Mouse (Mus musculus) left cerebral cortex, postnatal 4 days (tissue): ENCODE results near the gene Adamts2. TPM values are rescaled to one million over a fixed set of nuclear protein-coding genes. Genes with fewer than 3 reads are reported as not detected.

Source experiments
- DNase-seq: peaks from one replicate; pipeline ENCODE4 v3.0.0-alpha.2; 2022
- intact Hi-C: fragments of 180-260 bp; cut with DNase I; formaldehyde crosslinking; loops from one replicate; pipeline ENCODE4 v1.15.1; 2025
- total RNA-seq, 2 experiments: library from RNA; stranded (reverse); gene quantifications; 2 replicates each; pipeline ENCODE4 v1.2.3; 2021

The Adamts2 gene
- total RNA-seq, 2 experiments from 2014 or later = 9.6 to 10.2 TPM

- peak; percentile 29 for DNase-seq
- intact Hi-C loops = no loop called here
Observed at GRCm38 (mm10) chr11:50622238-50622726, 20.4 kb downstream of the Adamts2 start.

GRCm38 (mm10) chr11:50623806-50624205 is 21.9 kb downstream of the Adamts2 start:
- intact Hi-C loops = no loop called here
- no peak for DNase-seq

GRCm38 (mm10) chr11:50624239-50624638 is 22.4 kb downstream of the Adamts2 start:
- DNase-seq = peak; percentile 70
- intact Hi-C loops = no loop called here

GRCm38 (mm10) chr11:50624720-50625119 is 22.8 kb downstream of the Adamts2 start:
- DNase-seq = peak; percentile 67
- intact Hi-C loops = no loop called here

DNA sequence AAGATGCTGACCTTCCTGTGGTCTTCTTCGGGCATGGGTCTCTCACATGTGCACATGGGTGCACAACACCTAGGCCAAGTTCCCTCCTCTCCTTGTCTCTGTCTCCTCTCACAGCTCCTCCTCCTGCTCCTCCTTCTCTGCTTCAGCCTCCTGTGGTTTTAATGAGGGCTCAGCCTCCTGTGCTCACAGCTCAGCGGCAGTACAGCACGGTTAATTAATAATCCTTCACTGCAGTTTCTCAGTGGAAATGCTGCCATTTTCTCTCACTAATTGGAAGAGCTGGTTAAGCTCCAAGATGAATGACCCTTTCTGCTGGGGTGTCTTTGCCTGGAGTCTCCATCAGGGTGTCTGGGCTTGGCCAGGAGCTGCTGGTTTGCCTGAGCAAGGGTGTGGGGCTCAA is 27.0 kb downstream of the Adamts2 start:
- no peak for DNase-seq
- intact Hi-C loops = no loop called here

- no peak for DNase-seq
- intact Hi-C loops = no loop called here
Observed at GRCm38 (mm10) chr11:50630462-50630861, 28.6 kb downstream of the Adamts2 start.

DNA sequence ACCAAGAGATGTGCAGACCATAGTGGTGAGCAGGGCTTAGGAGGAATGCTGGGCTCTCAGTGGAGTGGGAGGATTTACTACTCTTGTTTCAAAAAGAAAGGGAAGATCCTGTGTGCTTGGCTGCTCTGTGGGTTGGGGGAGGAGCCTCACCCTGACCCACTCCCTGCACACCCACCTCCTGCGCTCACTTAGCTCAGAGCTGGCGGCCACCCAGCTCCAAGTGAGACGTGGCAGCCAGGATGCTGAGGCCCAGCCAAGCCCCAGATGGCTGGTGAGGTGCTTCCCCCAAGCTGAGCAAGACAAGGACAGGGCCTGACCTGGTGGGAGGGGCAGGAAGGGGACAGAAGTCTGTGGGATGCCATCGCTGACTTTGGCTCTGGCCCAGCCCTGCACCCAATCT is 30.4 kb downstream of the Adamts2 start:
- intact Hi-C loops = no loop called here
- DNase-seq = peak; percentile 80

DNA sequence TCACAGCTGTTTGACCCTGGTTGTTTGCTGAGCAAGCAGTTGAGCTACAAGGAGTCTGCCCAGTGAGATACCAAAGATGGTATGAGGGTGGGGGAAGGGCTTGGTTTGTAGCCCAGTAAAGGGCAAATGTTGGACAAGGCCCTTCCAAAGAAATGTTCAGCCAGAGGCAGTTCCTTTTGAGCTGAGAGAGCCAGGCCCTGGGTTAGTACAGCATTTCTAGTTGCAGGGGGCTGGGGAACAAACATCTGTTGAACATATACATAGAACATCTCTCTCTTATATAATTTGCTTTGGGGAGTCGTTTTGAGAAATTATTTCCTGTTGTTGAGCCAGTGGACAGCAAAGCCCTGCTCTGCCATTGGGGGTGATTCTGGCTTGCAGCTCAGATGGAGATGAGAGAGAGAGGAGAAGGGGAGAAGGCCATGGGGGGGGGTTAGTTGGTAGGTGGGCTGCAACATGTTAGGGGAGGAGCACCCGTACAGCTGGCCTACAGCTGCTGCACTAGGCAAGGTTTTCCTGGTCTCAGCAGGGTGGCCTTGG is 33.2 kb downstream of the Adamts2 start:
- intact Hi-C loops = no loop called here

DNA sequence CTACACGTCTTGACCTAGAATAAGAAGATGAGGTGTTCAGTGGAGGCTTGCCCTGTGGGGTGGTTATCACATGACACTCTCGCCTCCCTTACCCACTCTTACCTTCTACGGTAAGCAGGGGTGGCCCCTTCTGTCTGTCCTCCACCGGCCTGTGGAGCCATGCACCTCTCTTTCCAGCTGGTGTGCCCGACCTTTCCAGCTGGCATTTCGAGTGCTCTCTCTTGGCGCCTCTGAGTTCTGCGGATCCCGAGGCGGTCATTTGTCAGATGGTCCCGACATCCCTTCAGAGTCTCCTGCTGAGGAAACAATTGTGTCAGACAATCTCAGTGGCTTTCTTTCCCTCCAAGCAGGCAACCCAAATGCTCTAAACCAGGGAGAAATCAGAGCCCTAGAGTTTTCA is 35.1 kb downstream of the Adamts2 start:
- DNase-seq = peak; percentile 21
- intact Hi-C loops = no loop called here

More for the DNA sequence above, 33.2 kb downstream of the Adamts2 start:
- DNase-seq = no peak

DNA sequence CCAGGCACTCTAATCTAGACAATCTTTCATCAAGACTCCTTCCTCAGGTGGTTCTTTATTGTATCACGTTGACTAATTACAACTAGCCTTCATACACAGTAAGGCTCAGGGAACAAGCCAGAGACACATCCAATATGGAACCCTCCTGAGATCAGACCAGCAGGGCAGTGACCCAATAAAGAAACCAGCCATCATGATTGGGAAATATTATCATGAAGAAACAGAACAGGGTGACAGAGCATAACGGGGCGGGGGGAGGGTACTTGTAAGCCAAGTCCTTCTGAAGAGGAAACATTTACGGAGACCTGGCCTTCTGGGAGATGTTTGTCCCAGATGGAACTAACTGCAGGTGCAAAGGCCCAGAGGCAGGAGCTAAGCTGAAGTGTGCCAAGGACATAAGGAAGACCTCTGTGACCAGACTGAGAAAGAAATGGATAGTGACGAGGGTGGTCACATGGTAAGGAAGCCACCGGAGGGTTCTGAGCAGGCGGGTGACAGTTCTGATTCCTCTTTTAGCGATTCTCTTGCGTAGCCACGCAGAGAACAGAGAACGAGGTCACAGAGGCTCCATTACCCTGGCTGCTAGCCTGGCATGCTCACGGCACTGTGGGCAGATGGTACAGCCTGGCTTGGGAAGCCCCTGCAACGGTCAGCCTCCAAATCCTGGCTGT is 36.4 kb downstream of the Adamts2 start:
- peak; percentile 52 for DNase-seq

DNA sequence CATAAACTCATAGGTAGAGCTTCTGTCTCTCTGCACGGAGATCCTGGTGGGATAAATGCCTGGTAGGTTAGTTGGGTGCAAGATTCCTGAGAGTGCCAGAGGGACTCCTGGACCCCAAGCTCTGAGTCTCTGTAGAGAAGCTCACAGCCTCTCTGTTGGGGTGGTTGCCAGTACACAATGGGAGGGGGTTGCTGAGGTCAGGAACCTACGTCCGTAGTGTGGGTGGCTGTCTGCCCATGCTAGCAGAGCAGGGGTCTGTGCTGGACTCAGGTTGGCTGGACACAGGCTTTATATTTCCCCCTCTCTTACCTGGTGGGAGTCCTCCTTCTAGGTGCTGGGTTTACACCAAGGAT is 37.0 kb downstream of the Adamts2 start:
- intact Hi-C loops = no loop called here
- no peak for DNase-seq

More for the DNA sequence above, 36.4 kb downstream of the Adamts2 start:
- intact Hi-C loops = no loop called here

DNA sequence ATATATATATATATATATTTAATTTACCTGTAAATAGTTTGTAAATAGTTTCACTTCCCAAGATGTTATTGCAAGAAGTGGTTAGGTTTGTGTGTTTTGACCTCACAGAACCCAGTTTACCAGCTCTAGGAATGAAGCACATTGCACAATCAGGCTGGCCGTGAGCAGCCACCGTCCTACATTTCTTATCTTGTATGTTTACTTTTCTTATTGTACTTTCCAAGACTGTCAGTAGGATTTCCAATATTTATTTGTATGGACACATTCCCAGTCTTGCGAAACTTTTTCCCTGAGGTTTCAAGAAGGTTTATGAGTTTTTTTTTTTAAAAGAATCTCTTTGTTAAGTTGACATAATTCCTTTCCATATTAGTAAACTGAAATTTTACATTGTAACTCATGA is 40.7 kb downstream of the Adamts2 start:
- intact Hi-C loops = no loop called here

DNA sequence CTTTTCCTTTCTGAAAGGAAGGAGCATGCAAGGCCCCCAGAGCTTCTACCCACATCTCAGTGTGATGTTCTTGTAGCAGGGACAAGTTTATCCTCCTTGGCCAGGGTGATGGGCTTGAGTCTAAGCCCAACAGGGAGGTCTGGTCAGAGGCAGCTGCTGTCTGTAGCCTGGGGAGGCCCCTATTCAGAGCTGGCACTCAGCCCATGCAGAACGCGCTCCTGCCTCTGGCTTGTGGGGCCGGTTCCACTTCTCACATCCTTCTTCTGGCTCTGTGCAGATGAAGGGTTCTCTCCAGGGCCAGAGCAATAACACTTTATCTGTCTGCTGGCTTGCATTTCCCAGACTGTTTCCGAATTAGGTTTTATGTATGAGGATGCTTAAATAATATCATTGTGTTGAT is 44.3 kb downstream of the Adamts2 start:
- peak; percentile 49 for DNase-seq
- intact Hi-C loops = no loop called here

More for the DNA sequence above, 40.7 kb downstream of the Adamts2 start:
- no peak for DNase-seq

DNA sequence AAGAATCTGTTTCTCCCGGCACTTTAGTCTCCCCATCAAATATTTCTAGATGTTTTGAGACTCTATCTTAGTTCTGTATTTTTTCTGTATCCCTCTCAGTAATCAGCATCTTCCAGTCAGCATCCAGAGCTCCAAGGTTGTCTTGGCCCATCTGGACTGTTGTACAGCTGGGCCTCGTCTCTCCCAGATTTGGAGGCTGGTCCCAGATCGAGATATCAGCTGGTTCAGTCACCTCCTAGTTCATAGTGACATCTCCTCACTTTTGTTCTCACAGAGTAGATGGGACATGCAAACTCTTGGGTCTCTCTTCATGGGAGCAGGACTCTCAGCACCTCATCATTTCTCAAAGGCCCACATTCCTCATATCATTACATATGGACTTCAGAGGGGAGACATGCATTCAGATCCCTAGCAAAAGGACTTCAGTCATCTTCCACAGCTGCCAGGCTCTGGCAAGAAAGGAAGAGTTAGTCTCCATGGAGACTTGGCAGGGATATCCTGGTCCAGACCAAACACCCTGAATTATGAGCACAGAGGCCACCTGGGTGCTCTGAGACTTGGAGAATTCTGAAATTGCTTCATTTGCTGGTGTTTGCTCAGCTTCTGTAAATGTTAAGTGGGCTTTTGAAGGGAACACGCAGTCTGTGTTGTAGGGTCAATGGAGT is 46.4 kb downstream of the Adamts2 start:
- DNase-seq = no peak
- intact Hi-C loops = no loop called here

DNA sequence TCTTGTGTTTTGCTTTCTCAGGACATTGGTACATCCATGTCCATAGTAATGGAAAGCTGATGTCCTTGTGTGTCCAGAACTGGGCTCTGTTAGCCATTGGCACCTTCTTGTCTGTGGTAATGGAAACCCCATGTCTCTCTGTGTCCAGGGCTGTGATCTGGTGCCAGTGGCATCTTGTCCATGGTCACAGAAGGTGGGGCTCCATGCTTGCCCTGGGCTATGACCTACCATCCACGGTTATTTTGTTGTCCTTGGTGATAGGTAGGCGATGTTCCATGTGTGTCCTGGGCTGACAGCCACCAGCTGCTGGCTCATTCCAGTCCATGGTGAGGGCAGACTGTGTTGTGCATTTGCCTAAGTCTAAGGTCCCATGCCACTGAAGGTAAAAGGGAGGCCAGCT is 48.2 kb downstream of the Adamts2 start:
- DNase-seq = no peak
- intact Hi-C loops = no loop called here

- intact Hi-C loops = no loop called here
- no peak for DNase-seq
Observed at GRCm38 (mm10) chr11:50653746-50654431, 52.0 kb downstream of the Adamts2 start.

- intact Hi-C loops = no loop called here
- DNase-seq = no peak
Observed at GRCm38 (mm10) chr11:50658826-50659225, 56.9 kb downstream of the Adamts2 start.

- DNase-seq = no peak
- intact Hi-C loops = no loop called here
Observed at GRCm38 (mm10) chr11:50662176-50662575, 60.3 kb downstream of the Adamts2 start.

DNA sequence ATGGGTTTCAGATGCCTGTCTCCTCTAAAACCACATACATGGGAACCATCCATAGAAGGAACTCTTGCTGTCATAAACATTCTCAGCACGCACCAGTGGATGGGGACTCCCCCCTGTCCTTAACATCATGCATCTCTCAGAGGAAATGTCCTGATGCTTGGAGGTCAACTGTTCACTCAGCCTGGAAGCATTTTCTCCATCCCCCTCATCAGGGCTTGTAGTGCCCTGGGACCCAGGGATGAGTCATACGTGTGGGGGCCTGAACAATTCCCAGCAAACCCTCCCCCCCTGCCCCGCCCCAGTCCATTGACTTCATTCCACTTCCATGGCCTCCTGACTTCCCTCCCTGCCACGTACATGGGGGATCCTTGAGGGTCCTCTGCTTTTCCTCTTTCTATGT is 62.9 kb downstream of the Adamts2 start:
- DNase-seq = no peak
- intact Hi-C loops = no loop called here

DNA sequence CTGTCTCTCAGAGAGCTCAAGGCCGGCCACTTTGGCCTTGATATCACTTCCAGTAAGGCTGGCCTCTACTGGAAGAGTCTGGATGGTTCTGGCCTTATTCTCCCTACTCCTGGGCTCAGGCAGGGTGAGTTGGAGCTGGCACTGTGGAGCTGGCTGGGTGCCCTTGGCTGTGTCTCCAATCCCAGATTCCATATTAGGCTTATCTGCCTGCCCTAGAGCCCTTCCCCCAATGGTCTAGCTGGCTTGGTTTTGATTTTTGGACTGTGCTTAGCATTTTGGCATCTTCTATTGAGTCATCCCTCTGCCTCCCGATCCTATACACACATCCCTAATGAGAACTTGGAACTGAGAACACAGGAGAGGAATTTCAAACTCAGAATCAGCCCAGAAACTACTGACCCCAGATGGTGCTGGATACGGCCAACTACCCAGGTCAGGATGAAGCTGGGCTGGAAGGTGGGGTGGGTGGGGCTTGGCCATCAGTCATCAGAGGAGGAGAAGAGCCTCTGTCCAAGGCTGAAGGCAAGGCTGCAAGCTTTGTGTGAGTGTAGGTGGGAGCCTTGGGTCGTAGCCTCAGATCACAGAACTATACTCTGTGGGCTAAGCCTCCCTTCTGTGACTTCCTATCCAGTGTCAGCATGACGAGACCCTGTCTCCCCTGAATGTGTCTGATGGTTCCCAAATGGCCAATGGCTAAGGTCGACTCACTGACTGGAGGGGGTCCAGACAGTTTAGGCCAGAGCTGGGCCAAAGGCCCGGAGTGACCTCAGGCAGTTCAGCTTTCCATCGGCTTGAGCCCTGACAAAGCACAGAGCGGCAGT is 67.9 kb downstream of the Adamts2 start:
- intact Hi-C loops = no loop called here
- DNase-seq = peak; percentile 93

DNA sequence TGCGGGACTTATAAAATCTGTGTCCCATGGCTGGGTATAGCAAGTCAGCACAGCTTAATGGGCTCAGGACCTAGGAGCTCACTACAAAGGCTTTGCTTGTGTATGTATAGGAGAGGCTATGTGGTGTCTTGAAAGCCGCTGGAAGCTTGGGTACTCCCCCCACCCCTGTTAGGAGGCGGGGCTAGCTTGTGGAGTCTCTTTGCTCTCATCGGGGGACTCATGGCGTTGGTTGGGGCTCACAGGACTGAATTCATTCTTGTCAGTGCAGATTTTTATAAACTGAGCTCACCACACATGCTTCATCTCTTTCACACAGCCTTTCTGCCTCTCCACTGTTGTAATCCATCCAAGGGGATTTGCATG is 68.5 kb downstream of the Adamts2 start:
- intact Hi-C loops = no loop called here

More for the DNA sequence above, 68.5 kb downstream of the Adamts2 start:
- no peak for DNase-seq
